Mouse (Mus musculus) left cerebral cortex, adult 18-20 months (tissue): ENCODE measurements around the gene Mbnl2. TPM values are rescaled to one million over a fixed set of nuclear protein-coding genes. Genes with fewer than 3 reads are reported as not detected.
"Not testable (repeated sequence)": the region's sequence is repeated elsewhere in the genome, so short reads cannot be mapped to it uniquely, and the experiment has no call there.

Experiments
- DNase-seq, 2 experiments: peaks; one replicate each; pipeline ENCODE4 v3.0.0; 2021 to 2022; ENCODE audit warnings: low spot score in 2 of 2, mixed read lengths in 1 of 2
- total RNA-seq, 2 experiments: library from RNA; stranded (reverse); gene quantifications; 2 replicates each; pipeline ENCODE4 v1.2.3; 2021

Gene Mbnl2
- total RNA-seq, 2 experiments from 2014 or later, result 241 to 268 TPM

DNA sequence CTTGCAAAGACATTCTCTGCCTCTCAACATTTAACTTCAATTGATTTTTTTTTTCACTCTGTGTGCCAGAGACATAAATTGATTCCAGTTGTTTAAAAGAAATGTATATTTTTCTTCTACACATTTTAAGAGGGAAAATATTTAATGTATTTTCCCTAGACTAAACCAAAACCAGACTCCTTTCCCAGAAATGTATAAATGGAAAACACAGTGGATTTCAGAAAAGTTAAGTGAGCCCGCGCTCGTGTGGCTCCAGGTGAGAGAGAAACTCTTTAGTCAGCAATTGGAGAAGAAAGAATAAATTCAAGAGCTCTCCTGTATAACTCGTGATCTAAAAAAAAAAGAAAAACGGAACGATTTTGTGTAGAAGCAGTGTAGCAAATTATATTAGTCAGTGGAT is 79.1 kb downstream of the Mbnl2 start:
- no peak for DNase-seq

- no peak for DNase-seq
Observed at GRCm38 (mm10) chr14:120355040-120355741, 79.7 kb downstream of the Mbnl2 start.

DNA sequence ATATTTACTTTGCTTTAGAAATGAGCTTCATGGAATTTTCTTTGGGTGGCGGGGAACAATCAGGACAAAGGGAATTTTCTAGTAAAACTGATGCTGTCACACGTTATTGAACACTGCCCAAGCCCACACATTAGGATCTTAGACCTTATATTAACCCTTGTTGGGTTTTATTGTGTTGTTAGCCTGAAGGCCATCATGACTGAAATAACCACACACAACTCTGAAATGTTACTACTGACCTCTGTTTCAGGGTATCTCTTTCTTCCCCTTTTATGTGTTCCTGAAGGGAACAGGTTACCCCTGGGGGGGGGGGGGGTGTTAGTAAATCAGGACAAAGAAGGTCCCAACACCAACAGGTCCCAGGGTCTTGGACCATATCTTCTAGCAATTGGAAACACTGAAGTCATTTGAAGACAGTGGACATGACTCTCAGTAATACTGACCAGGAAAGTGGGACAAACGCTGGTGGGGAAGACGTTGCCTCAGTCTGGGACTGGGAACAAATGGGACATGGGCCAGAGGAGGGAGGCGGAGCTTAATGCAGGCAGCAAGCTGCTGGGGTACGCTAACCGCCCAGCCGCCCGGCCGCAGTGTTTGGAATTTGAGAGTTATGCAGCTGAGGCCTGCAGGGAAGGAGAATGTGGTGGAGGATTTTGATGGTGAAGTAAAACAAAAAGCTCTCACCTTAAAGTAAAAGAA is 80.4 kb downstream of the Mbnl2 start:
- no peak for DNase-seq

- DNase-seq, result no peak
Observed at GRCm38 (mm10) chr14:120357321-120358070, 82.0 kb downstream of the Mbnl2 start.

GRCm38 (mm10) chr14:120359608-120360007 is 84.1 kb downstream of the Mbnl2 start:
- not testable (repeated sequence) for DNase-seq

DNA sequence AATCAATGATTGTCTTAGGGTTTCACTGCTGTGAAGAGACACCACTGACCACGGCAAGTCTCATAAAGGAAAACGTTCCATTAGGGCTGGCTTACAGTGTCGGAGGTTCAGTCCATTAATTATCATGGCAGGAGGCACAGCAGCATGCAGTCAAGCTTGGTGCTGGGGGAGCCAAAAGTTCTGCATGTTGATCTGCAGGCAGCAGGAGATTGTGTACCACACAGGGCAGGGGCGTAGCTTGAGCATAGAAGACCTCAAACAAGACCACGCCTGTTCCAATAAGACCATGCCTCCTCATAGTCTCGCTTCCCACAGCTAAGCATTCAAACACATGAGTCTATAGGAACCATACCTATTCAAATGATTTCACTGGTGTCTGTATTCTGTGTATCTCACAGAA is 85.7 kb downstream of the Mbnl2 start:
- no peak for DNase-seq

GRCm38 (mm10) chr14:120362409-120362992 is 87.0 kb downstream of the Mbnl2 start:
- DNase-seq, result no peak

- no peak for DNase-seq
Observed at GRCm38 (mm10) chr14:120363090-120363818, 87.8 kb downstream of the Mbnl2 start.

DNA sequence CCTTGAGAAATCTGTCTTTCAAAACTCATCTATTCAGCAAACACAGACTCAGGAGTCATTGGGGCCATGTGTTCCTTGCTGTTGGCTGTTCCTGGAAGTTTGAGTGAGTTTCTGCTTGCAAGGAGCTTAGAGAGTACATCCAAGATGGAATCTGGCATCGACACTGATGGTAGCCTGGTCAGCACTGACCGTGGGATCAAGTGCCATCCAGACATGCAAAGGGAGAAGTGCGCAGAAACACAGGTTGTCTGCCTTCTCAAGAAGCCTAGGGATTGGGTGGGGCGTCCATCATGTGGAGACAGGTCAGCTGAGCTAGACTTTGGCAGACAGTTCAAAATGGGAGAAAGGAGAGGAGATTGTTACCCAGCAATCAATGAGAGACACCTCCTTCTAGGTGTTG is 89.6 kb downstream of the Mbnl2 start:
- no peak for DNase-seq

- no peak for DNase-seq
Observed at GRCm38 (mm10) chr14:120366962-120367361, 91.5 kb downstream of the Mbnl2 start.

DNA sequence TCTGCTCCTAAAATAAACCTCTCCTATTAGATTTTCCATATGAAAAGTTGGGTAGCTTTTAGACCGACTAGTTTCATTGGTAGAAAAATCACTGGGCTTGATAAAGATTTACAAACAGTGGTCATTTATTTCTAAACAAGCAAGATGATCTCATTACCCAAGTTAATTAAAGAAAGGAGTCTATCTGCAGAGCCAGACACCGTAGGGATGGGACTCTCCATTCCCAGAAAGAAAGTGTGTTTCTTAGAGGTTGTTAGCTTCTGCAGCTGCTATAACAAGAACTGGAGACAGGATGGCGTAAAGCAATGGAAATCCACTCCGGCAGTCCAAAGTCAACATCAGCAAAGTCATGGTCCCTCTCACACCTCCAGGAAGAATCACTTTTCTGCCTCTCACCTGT is 92.1 kb downstream of the Mbnl2 start:
- no peak for DNase-seq

DNA sequence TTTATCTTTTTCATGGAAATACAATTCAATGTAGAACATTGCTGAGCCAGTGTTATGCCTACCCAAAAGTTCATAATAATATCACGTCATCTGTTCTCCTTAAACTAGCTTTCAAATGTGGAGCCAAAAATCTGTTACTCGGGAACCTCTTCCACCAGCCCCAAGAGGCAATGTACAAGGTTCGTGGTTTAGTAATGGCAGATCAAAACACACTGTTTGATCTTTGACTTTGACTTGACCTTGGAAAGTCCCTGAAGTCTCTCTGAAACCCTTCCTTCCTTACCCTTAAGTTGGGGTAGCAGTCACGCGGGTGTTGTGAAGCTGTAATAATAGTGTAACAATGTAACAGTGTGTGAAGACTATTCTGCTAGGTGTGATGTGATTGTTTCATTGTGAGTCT is 93.0 kb downstream of the Mbnl2 start:
- DNase-seq, result no peak

- DNase-seq, result no peak
Observed at GRCm38 (mm10) chr14:120368914-120369391, 93.5 kb downstream of the Mbnl2 start.

- DNase-seq, result no peak
Observed at GRCm38 (mm10) chr14:120370044-120370443, 94.6 kb downstream of the Mbnl2 start.

DNA sequence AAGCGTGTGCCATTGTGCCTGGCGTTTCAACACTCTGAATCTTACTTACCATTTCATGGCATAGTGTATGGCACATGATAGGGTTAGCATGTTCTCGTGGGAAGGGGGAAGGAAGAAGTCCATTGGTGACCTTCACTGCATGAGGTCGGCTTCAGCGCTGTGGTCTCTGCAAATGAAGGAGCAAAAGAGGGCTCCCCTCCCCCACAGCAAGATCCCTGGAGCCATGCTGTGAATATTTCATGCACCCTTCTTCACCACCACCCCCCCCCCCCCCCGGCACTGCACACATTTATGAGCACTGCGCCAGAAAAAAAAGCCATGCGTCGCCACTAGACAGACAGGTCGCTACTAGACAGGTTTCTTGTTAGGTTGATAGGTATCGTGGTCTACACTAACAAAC is 95.2 kb downstream of the Mbnl2 start:
- DNase-seq, result no peak

GRCm38 (mm10) chr14:120371174-120371573 is 95.7 kb downstream of the Mbnl2 start:
- no peak for DNase-seq

GRCm38 (mm10) chr14:120373026-120374024 is 97.9 kb downstream of the Mbnl2 start:
- peak; percentile 37 to 64 for DNase-seq

DNA sequence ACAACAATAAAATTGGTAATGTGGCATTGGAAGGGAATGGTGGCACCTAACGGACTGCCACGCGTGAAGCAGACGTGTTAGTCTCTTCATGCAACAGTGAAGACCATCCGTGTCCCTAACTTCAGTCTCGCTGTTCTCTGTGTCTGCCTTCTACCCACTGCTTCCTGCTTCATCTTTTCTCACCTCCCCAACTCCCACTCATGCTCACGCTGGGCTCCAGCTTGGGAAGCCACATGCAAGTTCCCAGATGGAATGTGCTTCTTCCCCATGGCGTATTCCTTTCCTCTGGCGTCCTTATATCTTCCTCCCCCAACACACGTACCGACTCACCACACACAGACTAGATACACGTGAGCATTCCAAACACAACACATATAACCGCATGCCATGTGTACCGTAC is 99.3 kb downstream of the Mbnl2 start:
- peak; percentile 60 to 79 for DNase-seq

DNA sequence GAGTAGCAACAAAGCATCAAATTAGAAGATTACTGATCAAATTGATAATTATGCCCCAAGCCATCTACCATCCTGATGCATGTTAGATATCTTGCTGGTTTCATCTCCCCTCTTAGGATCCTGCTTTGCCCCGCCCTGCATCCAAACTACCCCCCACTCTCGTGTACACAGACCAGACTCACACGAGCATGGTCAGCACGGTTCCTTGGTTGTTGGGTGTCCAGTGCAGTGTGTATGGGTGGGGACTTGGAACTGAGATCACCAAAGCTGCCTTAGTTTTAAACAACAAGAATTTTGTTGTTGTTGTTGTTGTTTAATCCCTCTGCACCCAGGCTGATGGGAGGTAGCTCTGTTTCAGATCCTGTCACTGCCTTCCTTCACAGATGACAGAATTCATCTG is 101.7 kb downstream of the Mbnl2 start:
- no peak for DNase-seq

DNA sequence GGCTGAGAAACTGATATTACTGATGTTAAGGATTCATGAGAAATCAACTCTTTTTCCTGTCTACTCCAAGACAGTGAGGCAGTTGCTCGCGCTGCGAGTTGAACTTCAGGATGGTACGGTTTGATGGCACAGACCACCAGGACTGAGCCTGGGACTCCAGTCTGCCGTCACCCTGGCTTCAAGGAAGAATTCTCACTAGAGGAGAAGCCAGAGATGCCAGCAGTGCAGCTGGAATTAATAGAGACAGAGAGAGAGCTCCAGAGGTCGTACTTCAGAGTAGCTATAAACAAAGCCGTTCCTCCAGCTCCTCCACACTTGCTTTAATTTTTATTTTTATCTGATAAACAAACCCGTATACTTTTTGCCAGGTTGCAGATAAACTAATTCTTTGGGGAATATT is 102.5 kb downstream of the Mbnl2 start:
- no peak for DNase-seq
